Mouse (Mus musculus): ENCODE measurements around the gene Eif1.
"Not testable (repeated sequence)": the region's sequence is repeated elsewhere in the genome, so short reads cannot be mapped to it uniquely, and the experiment has no call there.

Eif1 gene

DNA sequence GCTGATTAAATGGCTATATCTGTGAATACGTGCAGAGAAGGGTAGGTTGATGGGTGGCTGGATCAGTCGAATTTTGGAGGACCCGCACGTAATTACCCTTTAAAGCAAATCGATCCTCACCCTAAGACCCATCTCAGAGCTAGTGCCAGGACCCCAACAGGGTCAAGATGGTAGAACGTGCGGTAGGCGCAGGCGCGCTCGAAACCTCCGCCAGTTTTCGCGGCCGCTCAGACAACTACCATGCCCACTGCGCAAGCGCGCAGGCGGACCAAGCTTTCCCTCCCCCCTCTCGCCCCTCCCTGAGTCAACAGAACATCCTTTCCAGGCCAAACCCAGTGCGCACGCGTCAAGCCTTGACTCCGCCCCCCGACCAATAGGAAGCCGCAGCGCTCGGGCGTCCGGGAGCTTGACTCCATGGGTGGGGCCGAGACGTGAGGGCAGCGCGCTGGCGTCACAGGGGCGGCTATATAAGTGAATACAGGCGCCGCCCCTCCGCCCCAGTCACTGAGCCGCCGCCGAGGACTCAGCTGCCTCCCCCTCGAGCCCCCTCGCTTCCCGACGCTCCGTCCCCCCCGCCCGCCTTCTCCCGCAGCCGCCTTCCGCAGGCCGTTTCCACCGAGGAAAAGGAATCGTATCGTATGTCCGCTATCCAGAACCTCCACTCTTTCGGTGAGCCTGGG, at the start of gene Eif1:
Gene Eif1 (plus strand): TSS at position 394 of the 680 bp plus-strand sequence.
- DNase-seq (ENCODE audit: low read depth, low spot score), result peak; percentile 100

DNA sequence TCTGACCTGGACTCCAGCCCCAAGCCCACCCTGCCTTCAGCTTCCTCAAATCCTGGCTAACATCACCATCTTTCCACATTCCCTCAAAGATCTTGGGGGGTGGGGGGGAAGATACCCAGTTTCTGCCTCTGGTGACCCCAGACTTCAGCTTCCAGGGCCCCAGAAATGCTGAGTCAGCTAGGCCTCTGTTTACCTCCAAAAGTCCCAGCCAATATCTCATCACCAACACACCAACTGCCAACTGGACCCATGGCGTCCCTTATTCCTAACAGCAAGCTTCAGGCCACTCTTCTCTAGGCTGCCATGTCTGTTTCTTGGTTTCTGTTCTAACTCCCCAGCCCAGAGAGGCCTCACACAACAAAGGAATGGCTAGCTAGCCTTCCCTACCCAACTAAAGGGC, 47.8 kb upstream of the Eif1 start:
- no peak for DNase-seq (ENCODE audit: low read depth, low spot score)

DNA sequence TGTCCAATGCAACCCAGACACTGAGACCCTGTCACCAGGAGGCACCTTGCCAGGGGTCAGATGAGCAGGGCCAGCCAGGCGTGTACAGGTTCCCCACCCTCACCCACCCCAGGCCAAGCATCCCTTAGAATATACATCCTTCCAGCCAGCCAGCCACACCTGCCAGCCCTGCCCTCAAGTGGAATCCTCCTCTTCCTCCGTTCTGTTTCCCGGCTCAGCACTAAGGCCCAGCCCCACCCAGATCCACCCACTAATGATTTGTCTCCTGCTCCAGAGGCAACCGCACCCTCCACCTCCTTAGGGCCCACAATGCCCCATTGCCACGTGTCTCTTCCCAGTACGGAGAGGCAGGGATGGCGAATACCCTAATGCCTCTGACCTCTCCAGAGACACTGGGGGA, 45.0 kb upstream of the Eif1 start:
- DNase-seq (ENCODE audit: low read depth, low spot score), result no peak

DNA sequence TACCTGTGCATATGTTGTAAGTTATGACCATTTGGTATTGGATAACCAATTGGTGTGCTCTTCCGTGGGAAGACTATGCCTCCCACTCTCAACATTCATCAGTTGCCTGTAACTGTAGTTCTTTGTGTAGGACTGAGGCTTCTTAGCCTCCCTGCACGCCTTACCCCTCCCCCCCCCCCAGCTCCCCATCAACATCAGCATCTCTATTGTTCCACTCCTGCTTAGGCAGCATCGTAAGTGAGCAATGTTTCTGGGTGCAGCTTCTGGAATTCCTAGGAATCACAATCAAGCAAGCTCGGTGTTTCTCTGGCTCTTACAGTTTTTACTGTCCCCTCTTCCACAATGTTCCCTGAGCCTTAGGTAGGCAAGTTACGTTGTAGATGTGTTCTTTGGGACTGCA, 44.2 kb upstream of the Eif1 start:
- no peak for DNase-seq (ENCODE audit: low read depth, low spot score)

DNA sequence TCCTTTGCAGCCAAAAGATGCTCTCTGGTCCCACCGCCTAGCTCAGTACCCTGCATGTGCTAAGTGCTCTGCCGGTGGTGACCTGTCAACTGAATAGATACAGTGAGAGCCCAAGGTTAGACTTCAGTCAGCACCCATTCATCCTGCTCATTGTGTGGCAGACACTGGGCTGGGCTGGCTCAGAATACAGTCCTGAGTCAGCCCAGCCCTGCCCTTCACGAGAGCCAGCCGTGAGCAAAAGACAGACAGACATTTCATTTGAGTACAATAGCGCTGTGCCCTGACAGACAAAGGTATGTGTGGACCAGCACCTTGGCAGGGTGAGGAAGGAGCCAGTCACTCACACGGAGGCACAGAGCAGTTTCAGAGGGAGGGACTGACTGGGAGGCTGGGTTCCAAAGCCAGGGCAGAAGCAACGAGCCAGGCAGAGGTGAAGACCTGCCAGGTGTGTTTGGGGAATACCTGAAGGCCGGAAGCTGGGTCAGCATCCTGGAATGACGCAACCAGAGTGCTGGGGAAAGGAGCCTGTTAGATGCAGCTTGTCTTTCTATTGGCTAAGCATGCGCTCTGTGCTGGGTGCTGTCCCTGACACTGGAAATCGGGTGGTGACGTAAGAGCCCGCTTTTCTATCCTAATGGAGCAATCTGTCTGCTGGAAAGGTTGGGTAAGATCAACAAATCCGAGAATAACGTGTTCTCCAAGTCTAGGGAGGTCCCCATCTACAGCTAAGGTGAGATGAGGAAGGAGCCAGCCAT, 41.8 kb upstream of the Eif1 start:
- DNase-seq (ENCODE audit: low read depth, low spot score), result no peak

DNA sequence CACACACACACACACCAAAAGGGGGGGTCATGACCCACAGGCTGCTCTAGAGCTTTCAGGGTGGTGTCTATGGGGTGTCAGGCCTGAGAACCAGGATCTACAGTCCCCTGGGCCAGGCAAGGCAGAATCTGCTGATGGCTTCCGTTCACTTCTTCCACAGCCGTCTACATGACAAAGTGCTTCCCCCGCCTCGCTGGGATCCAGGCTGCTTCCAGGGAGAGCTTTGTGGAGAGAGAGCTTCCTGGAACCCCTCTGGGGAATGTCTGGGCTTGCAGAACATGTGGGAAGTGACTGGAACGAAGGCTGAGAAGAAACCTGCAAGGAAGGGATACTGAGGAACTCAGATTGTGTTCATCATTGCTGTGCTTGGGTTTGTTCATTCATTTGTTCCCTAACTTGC, 40.9 kb upstream of the Eif1 start:
- DNase-seq (ENCODE audit: low read depth, low spot score), result no peak

DNA sequence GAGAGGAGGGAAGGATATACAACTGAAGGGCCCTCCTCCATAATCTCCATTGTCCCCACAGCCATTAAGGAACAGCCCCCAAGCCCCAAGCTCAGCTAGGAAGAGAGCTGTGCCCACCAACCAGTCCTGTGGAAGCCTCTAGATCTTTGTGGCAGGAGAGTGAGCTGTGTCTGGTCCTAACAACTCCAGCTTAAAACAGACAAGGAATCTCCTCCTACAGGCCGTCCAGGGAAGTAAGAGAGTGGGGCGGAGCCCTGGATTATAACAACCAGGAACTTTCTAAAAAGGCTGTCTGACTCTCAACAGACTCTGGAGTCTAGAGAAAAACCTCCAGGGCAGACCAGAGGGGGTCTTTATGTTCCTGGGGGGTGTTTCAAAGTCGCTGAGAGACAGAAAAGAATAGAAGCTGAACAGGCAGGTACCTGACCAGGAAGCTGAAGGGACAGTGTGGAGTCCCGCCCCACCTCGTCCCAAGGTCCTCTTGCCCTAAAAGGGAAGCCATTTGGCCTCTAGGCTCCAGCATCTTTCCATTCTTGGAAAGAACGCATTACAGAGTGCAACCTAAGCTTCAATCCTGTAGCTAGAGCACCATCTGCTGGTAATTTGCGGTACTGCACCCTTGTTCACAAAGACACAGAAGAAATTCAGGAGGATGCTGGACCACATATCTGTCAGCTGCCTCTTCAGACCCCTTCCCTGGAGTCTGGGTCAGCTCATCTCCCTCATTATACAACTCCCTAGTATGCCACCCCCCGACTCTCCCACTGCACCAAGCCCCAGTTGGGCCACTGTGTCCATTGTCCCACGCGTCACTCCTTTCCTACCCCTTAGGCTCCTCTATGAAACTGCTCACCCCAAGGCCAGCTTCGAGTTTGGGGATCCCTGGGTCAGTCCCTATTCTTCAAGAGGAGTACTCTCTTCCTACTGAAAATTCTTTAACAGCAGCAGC, 37.8 kb upstream of the Eif1 start:
- DNase-seq (ENCODE audit: low read depth, low spot score), result peak; percentile 91

DNA sequence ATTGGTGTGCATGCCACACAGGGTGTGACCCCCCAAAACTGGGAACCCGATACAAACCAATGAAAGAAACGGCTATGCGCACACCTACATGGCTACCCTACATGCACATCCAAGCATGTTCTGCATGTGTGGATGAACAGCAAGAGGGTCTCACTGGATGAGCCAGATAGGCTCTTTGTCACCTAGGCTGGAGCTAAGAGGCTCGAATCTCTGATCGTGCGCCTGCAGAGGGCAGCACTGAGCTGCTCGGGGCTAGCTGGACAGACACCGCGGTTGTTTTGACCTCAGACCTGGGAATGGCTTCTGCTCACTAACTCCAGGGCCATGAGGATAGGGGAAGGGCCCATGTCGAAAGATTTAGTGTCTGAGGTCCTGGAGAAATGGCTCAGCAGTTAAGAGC, 37.1 kb upstream of the Eif1 start:
- peak; percentile 86 for DNase-seq (ENCODE audit: low read depth, low spot score)

DNA sequence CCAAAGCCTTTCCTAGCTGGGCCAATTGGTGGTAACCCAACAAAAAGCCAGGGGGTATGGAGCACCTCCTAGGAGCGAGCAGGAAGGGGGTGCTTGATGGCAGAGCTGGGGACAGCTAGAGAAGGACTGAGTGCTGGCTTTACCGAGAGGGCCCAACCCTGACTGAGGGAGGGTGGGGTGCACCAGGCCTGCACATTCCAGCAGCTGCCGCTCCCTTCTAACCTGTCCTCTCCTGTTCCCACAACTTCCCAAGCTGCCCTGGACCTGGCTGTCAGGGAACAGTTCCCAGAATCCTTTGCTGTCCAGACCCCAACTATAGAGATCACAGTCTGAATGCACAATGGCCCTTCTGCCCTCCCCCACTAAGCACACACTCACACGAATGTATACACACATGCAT, 34.7 kb upstream of the Eif1 start:
- no peak for DNase-seq (ENCODE audit: low read depth, low spot score)

DNA sequence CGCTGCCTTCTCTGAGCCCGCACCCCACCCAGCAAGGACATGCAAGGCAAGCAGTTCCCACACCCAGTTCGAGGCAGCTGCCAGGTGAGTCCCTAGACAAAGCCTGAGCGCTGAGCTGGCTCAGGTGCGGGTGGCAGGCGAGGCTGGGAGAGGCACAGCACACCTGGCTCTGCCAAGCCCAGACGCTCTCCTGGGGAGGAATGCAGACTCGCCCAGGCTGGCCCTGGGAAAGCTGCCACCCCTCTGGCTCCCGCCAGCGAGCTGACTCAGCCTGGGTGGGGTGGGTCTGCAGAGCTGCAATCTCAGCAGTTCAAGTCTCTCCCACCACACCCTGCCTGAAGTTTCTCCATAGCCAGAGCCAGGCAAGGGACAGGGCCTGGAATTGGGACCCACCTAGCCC, 32.7 kb upstream of the Eif1 start:
- no peak for DNase-seq (ENCODE audit: low read depth, low spot score)

DNA sequence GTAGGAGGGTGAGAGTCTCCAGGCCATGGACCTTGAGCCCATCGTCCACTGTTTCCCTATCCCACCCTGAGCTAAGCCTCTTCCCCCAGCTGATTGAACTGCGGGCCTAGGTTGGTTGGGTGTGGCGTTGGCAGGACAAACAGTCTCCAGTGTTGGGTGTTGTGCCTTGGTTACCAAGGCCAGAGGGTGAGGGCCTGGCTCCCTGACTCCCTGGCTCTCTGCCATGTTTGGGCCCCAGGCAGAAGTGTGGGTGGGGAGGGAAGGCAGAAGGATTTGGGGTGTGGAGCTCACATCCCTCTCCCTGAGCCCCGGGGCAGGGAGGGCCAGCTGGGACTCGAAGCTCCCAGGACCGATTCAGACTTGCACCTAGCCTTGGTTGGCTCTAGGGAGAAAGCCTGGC, 30.7 kb upstream of the Eif1 start:
- no peak for DNase-seq (ENCODE audit: low read depth, low spot score)

DNA sequence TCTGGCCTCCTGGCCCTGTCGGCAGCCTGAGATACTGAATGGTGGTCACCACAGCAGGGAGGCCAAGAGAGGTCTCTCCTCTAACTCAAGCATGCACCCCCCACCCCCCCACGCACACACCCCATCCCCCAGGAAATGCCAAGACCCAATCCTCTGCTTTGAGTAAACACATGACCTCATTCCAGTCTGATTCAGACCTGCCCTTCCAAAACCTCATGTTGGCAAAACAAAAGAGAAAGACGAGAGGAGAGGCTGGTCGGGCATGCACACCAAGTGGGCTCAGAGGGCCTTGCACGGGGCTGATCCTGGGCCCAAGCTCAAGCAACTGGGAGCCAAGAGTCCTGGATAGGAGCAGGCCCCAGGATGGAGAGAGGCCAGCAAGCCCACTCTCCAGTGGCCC, 29.4 kb upstream of the Eif1 start:
- no peak for DNase-seq (ENCODE audit: low read depth, low spot score)

DNA sequence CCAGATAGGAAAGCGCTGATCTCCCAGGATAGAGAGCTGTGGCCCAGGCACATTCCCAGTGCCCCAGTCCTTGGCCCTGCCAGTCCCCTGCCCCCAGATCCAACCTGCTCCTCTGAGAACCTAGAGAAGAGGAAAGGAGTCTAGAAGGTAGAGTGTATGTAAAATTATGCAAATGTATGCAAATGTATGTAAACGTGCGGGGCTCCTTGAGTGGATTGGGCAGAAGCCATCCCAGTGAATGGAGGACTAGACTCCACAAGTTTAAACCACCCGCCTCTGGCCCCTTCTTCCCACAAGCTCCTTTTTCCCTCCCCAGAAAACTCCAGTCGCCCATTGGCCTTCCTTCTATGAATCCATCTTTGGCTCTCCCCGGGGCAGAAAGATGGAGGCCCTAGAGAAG, 26.8 kb upstream of the Eif1 start:
- DNase-seq (ENCODE audit: low read depth, low spot score), result no peak

DNA sequence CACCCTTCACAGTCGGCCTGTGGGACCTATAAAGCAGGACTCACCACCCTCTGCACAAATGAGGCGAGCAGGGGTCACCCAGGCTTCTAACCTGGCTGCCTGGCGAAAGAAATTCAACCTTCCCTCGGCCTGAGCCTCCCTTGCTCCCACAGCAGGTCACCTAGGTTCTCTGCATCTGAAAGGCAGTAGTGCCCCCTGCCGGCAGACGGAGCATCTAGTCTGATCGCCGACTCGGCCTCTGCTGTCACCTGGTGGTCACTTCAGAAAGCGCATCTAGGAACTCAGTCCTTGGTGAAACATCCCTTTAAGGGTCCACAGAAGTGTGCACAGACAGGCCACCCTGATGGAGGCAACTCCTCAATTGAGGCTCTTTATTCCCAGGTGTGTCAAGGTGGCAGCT, 24.4 kb upstream of the Eif1 start:
- DNase-seq (ENCODE audit: low read depth, low spot score), result peak; percentile 91

DNA sequence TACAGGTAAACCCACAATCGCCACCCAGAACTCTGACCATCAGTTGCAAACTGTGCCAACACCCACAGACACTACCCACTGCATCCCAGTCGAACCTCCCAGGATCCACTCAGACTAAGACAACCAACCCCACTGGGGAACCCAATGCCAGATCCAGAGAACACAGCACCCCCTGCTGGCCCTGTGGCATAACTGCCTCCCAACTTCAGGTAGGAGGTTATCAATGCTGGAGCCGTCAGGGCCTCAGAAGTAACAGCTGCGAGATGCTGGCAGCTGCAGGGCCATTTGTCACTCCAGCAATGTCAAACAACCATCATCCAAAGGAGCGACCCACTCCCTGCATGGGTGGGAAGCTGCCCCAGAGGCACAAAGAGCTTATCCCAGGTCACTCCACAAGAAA, 21.9 kb upstream of the Eif1 start:
- DNase-seq (ENCODE audit: low read depth, low spot score), result no peak

DNA sequence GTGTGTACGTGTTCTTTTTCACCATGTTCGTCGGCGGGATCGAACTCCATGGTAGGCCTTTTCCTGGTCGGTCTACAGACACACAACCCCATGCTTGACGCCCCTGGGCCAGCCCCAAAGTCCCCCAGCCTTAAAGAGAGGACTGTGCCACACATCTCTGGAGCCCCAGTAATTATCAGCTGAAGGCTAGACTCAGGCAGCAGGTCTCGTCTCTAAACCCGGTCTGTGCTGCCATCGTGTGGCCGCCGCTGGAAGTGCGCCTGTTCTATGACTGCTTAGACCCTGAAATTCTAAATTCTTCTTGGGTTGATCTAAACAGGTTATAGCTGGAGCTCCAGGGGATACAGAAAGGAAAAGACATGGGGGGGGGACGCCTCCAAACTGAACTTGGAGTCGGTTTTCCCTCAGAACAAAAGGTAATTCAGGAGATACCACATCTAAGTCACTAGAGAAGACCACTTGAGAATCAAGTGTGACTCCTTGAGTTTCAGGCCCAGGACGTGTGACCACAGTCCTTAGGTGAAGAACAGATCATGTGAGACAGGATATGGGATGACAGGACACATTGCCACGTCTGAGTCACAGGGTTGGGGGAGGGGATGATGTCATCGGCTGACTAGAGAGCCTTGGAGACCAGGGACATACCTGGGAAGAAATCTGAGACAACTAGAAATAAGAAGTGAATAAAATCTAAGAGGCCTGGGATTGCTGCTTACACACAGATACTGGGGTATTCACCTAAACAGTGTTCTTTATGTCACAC, 21.2 kb upstream of the Eif1 start:
- peak; percentile 82 for DNase-seq (ENCODE audit: low read depth, low spot score)

DNA sequence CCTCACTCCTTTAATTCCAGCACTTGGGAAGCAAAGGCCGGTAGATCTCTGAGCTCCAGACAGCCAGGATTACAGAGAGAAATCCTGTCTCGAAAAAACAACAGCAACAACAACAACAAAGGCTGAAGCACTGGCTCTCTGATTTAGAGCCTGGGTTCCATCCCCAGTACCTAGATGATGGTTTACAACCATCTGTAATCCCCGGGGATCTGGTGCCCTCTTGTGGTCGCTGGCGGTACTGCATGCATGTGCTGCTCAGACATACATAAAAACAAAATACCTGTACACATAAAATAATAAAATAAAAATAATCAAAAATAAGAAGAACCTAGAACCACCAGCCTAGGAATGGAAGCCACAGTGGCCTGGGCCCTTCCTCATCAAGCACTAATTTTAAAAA, 19.4 kb upstream of the Eif1 start:
- peak; percentile 72 for DNase-seq (ENCODE audit: low read depth, low spot score)

DNA sequence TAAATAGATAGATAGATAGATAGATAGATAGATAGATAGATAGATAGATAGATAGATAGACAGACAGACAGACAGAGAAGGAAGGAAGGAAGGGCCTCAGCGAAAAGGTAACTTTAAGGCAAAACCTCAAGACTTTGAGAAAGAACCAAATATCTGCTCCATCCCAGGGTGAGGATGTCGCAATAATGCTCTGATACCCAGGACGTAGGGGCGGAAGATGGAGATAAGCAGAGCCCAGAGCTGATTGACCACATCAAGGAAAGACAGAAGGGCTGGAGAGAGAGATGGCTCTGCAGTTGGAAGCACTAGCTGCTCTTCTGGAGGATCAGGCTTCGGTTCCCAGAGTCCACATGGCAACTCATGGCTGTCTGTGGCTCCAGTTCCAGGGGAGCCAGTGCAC, 18.4 kb upstream of the Eif1 start:
- no peak for DNase-seq (ENCODE audit: low read depth, low spot score)

DNA sequence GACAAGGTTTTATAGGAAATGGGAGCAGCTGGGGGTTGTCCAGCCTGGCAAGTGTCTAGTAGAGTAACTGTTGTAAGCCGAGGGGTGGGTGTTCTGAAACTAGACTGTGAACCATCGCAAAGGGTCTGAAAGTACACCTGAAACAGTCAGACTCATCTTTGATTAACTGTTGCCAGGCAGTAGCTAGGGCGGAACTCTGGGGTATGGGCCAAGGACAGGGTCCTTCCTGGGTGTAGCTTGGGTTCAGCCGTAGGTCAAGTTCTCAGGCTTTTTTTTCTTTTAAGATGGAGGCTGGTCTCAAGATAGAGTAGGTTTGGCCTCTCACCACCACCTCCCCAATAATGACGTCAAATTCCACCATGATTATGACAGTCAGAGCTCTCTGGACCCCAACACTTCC, 11.8 kb upstream of the Eif1 start:
- no peak for DNase-seq (ENCODE audit: low read depth, low spot score)

DNA sequence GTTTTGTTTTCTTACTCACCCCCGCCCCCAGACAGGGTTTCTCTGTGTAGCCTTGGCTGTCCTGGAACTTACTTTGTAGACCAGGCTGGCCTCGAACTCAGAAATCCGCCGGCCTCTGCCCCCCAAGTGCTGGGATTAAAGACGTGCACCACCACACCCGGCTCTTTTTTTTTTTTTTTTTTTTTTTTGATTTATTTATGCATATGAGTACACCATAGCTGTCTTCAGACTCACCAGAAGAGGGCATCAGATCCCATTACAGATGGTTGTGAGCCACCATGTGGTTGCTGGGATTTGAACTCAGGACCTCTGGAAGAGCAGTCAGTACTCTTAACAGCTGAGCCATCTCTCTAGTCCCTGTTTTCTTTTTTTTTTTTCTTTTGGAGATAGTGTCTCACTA, 11.0 kb upstream of the Eif1 start:
- DNase-seq (ENCODE audit: low read depth, low spot score), result not testable (repeated sequence)

DNA sequence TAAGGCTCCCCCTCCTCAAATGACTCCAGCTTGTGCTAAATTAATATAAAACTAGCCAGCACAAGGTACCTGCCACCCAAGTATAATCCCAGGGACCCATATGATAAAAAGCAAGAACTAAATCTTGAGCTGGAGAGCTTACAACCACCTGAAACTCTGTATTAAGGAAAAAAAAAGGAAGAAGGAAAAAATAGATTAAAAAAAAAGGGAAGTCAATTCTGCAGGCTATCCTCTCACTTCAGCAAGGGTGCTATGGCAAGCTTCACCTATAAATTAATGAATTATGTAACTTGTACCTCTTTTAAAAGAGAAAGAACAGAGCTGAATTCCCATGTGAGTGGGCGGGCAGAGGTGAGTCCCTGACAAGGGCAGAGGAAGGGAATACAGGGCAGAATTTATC, 8.0 kb upstream of the Eif1 start:
- no peak for DNase-seq (ENCODE audit: low read depth, low spot score)
